Mouse (Mus musculus) limb, embryonic 12.5 days (tissue): ENCODE data around the gene Rgs11. TPM values are rescaled to one million over a fixed set of nuclear protein-coding genes. Genes with fewer than 3 reads are reported as not detected.

Source experiments
- ATAC-seq: fragments of 200-750 bp; cut with Nextera tagmentation; 2 replicates; pipeline ENCODE4 v1.8.0; 2017; ENCODE audit warnings: low read depth, moderate TSS enrichment; ENCODE audit not compliant: insufficient number of reproducible peaks, insufficient read depth, low FRiP score, low TSS enrichment
- H3K27ac ChIP-seq: fragments of 300-500 bp; sonication (generic); 2 replicates; pipeline ENCODE4 v1.5.1; 2016; ENCODE audit warnings: mild to moderate bottlenecking, moderate library complexity
- H3K27me3 ChIP-seq: fragments of 300-500 bp; sonication (generic); 2 replicates; pipeline ENCODE4 v1.6.1; 2016; ENCODE audit warnings: mild to moderate bottlenecking, moderate library complexity
- H3K36me3 ChIP-seq: fragments of 300-500 bp; sonication (generic); 2 replicates; pipeline ENCODE4 v1.6.1; 2016; ENCODE audit warnings: mild to moderate bottlenecking, moderate library complexity
- H3K4me1 ChIP-seq: fragments of 300-500 bp; sonication (generic); replicated peaks from 2 replicates; pipeline ENCODE4 v1.6.1; 2016
- H3K4me2 ChIP-seq: fragments of 300-500 bp; sonication (generic); 2 replicates; pipeline ENCODE4 v1.6.1; 2016; ENCODE audit warnings: mild to moderate bottlenecking, moderate library complexity
- H3K4me3 ChIP-seq: fragments of 300-500 bp; sonication (generic); replicated peaks from 2 replicates; pipeline ENCODE4 v1.5.1; 2016; ENCODE audit warnings: mild to moderate bottlenecking
- H3K9ac ChIP-seq: fragments of 300-500 bp; sonication (generic); replicated peaks from 2 replicates; pipeline ENCODE4 v1.6.1; 2016; ENCODE audit warnings: mild to moderate bottlenecking, moderate library complexity
- H3K9me3 ChIP-seq: fragments of 300-500 bp; sonication (generic); 2 replicates; pipeline ENCODE4 v1.6.1; 2016; ENCODE audit warnings: mild to moderate bottlenecking, moderate library complexity
- WGBS: fragments of 180-500 bp; shearing (Covaris S2); methylation state at CpG from one replicate; pipeline ENCODE4 v1.1.7; 2016; 5-methylcytosine and 5-hydroxymethylcytosine counted together
- polyA plus RNA-seq: library from polyadenylated mRNA; unstranded; fragments of >200 nt; fragmentation: Nextera tagmentation; extraction: Ambion mirVana; gene quantifications from 2 replicates; pipeline ENCODE4 v1.2.1, GENCODE M21; 2016

Gene Rgs11
- polyA plus RNA-seq, 1 experiment from 2014 or later: 4.7 TPM

DNA sequence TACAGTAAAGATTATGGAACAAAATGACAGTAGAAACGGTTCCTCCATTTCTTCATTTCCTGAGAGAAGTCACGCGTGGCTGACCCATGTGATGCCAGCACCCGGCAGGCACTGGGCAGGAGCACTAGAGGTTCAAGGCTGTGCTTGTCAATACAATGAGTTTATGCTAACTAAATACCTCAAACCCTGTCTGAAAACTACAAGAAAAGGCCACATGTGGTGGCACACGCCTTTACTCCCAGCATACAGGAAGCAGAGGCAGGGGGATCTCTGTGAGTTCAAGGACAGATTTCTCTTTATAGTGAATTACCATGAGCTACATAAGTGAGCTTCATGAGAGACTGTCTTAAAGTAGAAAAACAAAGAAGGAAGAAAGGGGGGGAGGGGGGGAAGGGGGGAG lies 28.4 kb downstream of the Rgs11 start:
- Histone ChIP-seq H3K9me3 (no peaks in the 10 kb centered on the region), H3K27ac (no peak overlapping the region), H3K4me3 (no peak overlapping the region), H3K9ac (no peak overlapping the region), H3K4me2 (no peak overlapping the region), H3K27me3 (no peaks in the 10 kb centered on the region), H3K4me1 (peaks cover 13% of the 10 kb centered on the region), H3K36me3 (no peaks in the 10 kb centered on the region)
- 91% methylated on average over 5 of the region's 5 CpGs for WGBS
- ATAC-seq: no peak

GRCm38 (mm10) chr17:26232863-26233262 lies 30.1 kb downstream of the Rgs11 start:
- Histone ChIP-seq H3K27me3 (no peaks in the 10 kb centered on the region), H3K27ac (no peak overlapping the region), H3K4me1 (peaks cover 16% of the 10 kb centered on the region), H3K4me2 (no peak overlapping the region), H3K4me3 (no peak overlapping the region), H3K36me3 (no peaks in the 10 kb centered on the region), H3K9me3 (no peaks in the 10 kb centered on the region), H3K9ac (no peak overlapping the region)
- 73% methylated on average over 8 of the region's 8 CpGs for WGBS
- ATAC-seq: no peak

- WGBS: 93% methylated on average over 8 of the region's 8 CpGs
- H3K4me1 ChIP-seq: peaks cover 16% of the 10 kb centered on the region
- H3K27me3 ChIP-seq: no peaks in the 10 kb centered on the region
- no peak for ATAC-seq
- H3K4me3 ChIP-seq: no peak overlapping the region
- no peak overlapping the region for H3K27ac ChIP-seq
- H3K36me3 ChIP-seq: no peaks in the 10 kb centered on the region
- H3K4me2 ChIP-seq: no peak overlapping the region
- H3K9ac ChIP-seq: no peak overlapping the region
- no peaks in the 10 kb centered on the region for H3K9me3 ChIP-seq
These were observed 31.6 kb downstream of the Rgs11 start for GRCm38 (mm10) chr17:26234386-26234785.

GRCm38 (mm10) chr17:26235077-26235815 lies 32.5 kb downstream of the Rgs11 start:
- Histone ChIP-seq H3K4me2 (peak overlapping the region; percentile 27), H3K27me3 (no peaks in the 10 kb centered on the region), H3K4me1 (peaks cover 16% of the 10 kb centered on the region), H3K4me3 (no peak overlapping the region), H3K27ac (peak overlapping the region; percentile 80), H3K9me3 (no peaks in the 10 kb centered on the region), H3K36me3 (no peaks in the 10 kb centered on the region), H3K9ac (no peak overlapping the region)
- WGBS: 53% methylated on average over 13 of the region's 13 CpGs
- ATAC-seq: no peak

GRCm38 (mm10) chr17:26237667-26238066 lies 34.9 kb downstream of the Rgs11 start:
- H3K4me3 ChIP-seq: no peak overlapping the region
- no peaks in the 10 kb centered on the region for H3K27me3 ChIP-seq
- no peaks in the 10 kb centered on the region for H3K9me3 ChIP-seq
- peaks cover 17% of the 10 kb centered on the region for H3K4me1 ChIP-seq
- H3K36me3 ChIP-seq: no peaks in the 10 kb centered on the region
- H3K27ac ChIP-seq: no peak overlapping the region
- ATAC-seq: no peak
- whole genome bisulfite sequencing: 81% methylated on average over 10 of the region's 10 CpGs
- no peak overlapping the region for H3K9ac ChIP-seq
- H3K4me2 ChIP-seq: no peak overlapping the region

DNA sequence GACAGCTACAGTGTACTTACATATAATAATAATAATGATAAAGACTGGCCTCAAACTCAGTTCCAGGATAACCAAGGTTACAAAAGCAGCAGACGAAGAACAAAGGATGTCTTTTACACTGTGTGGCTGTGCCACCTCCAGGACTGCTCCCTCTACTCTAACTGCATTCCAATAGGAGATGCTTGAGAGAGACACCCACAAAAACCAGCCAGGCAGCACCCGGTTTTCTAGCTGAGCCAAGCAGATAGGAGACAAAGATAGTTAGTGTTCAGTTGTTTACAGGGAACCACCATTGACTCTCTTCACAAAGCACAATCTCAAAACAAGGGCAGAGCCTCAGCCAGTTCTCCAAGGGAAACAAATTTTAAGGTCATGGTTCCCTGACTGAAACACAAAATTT lies 36.8 kb downstream of the Rgs11 start:
- WGBS: 76% methylated on average over 2 of the region's 2 CpGs
- ATAC-seq: no peak

DNA sequence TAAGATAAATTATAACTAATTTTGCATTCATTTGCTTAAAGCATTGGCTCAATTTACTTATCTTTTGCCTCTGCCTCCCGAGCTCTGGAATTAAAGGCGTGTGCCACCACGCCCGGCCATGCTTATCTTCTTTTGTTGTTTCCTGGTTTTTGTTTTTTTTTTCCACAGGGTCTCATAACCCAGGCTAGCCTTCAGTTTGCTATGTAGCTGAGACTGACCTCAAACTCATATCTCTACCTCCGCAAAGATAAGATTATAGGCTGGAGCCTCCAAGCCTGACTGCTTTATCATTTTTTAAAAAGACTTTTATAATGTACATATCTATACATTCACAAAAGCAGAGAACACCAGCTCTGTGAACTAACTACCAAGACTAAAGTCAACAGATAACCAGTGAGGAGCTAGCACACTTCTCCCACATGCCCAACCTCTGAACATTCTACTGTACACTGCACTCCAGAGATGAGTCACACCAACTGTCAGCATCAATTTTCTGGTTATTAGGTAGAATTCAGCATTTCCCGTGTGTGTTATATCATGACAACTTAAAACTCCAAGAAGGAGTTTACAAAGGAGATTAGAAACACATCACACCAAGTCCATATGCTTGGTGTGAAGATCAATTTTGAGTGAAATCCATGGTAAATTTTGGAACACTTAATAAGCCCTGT lies 37.5 kb downstream of the Rgs11 start:
- no peaks in the 10 kb centered on the region for H3K27me3 ChIP-seq
- H3K9ac ChIP-seq: no peak overlapping the region
- no peaks in the 10 kb centered on the region for H3K9me3 ChIP-seq
- H3K27ac ChIP-seq: no peak overlapping the region
- no peaks in the 10 kb centered on the region for H3K36me3 ChIP-seq
- 87% methylated on average over 6 of the region's 6 CpGs for WGBS
- H3K4me2 ChIP-seq: no peak overlapping the region
- peaks cover 19% of the 10 kb centered on the region for H3K4me1 ChIP-seq
- H3K4me3 ChIP-seq: no peak overlapping the region
- ATAC-seq: no peak

More for the DNA sequence above, 36.8 kb downstream of the Rgs11 start:
- no peak overlapping the region for H3K27ac ChIP-seq
- H3K36me3 ChIP-seq: no peaks in the 10 kb centered on the region
- no peaks in the 10 kb centered on the region for H3K27me3 ChIP-seq
- no peak overlapping the region for H3K4me3 ChIP-seq
- H3K4me1 ChIP-seq: peaks cover 24% of the 10 kb centered on the region
- no peaks in the 10 kb centered on the region for H3K9me3 ChIP-seq
- no peak overlapping the region for H3K9ac ChIP-seq
- no peak overlapping the region for H3K4me2 ChIP-seq

- Histone ChIP-seq H3K27me3 (no peaks in the 10 kb centered on the region), H3K36me3 (no peaks in the 10 kb centered on the region), H3K9me3 (no peaks in the 10 kb centered on the region), H3K27ac (no peak overlapping the region), H3K4me2 (no peak overlapping the region), H3K4me1 (peaks cover 12% of the 10 kb centered on the region), H3K4me3 (no peak overlapping the region), H3K9ac (no peak overlapping the region)
- WGBS: 77% methylated on average over 6 of the region's 6 CpGs
- no peak for ATAC-seq
These were observed 38.2 kb downstream of the Rgs11 start for GRCm38 (mm10) chr17:26240990-26241389.

GRCm38 (mm10) chr17:26243471-26244100 lies 40.8 kb downstream of the Rgs11 start:
- no peaks in the 10 kb centered on the region for H3K36me3 ChIP-seq
- H3K27me3 ChIP-seq: no peaks in the 10 kb centered on the region
- H3K4me3 ChIP-seq: peak overlapping the region; percentile 70
- H3K4me2 ChIP-seq: peak overlapping the region; percentile 76
- peak overlapping the region; percentile 72 for H3K27ac ChIP-seq
- ATAC-seq: peak; percentile 83
- peak overlapping the region; percentile 73 for H3K9ac ChIP-seq
- H3K9me3 ChIP-seq: no peaks in the 10 kb centered on the region
- under 1% methylated on average over 32 of the region's 32 CpGs for WGBS
- H3K4me1 ChIP-seq: peaks cover 8% of the 10 kb centered on the region; the same call in 1 of the 2 replicates

- Histone ChIP-seq H3K36me3 (no peaks in the 10 kb centered on the region), H3K9me3 (no peaks in the 10 kb centered on the region), H3K9ac (peak within 1 kb of the TSS; percentile 73), H3K4me1 (peaks cover 8% of the 10 kb centered on the region; the same call in 1 of the 2 replicates), H3K27me3 (no peaks in the 10 kb centered on the region), H3K4me3 (peak within 1 kb of the TSS; percentile 70), H3K27ac (peak within 1 kb of the TSS; percentile 72), H3K4me2 (peak within 1 kb of the TSS; percentile 76)
- WGBS: 9% methylated on average over 33 of the region's 33 CpGs
- ATAC-seq: peak; percentile 96
These were observed 41.5 kb downstream of the Rgs11 start, which contains the start of gene Fam234a for GRCm38 (mm10) chr17:26244101-26244841. Fam234a (minus strand) TSS chr17:26244242.
